Mouse (Mus musculus): ENCODE results near the gene Dpt.

Dpt gene

GRCm38 (mm10) chr1:164862946-164863883 lies 66.8 kb downstream of the Dpt start:
- H3K9me3 ChIP-seq (ENCODE audit: low read length), result no peaks in the 10 kb centered on the region
- H3K4me1 ChIP-seq (replicated peaks; ENCODE audit: low read depth, low read length), result no peaks in the 10 kb centered on the region
- no peaks in the 10 kb centered on the region for H3K36me3 ChIP-seq (ENCODE audit: insufficient read depth, low read length)
- no peak overlapping the region for H3K4me3 ChIP-seq (replicated peaks; ENCODE audit: low read length)
- H3K27me3 ChIP-seq (ENCODE audit: insufficient read depth, low read length), result no peaks in the 10 kb centered on the region
- TF ChIP-seq POU5F1 (IDR thresholded peaks at IDR 0.05; ENCODE audit: borderline replicate concordance, low read length) (no peak), NANOG (IDR thresholded peaks at IDR 0.05; ENCODE audit: borderline replicate concordance, low read length) (no peak)

- TF ChIP-seq POU5F1 (IDR thresholded peaks at IDR 0.05; ENCODE audit: borderline replicate concordance, low read length), result no peak
- TF ChIP-seq CTCF (conservative IDR thresholded peaks at IDR 0.05; ENCODE audit: low read length), result no peak
- no peak for TF ChIP-seq NANOG (IDR thresholded peaks at IDR 0.05; ENCODE audit: borderline replicate concordance, low read length)
- H3K4me1 ChIP-seq (replicated peaks; ENCODE audit: low read depth, low read length), result no peaks in the 10 kb centered on the region
- H3K4me3 ChIP-seq (replicated peaks; ENCODE audit: low read length), result no peak overlapping the region
- H3K27me3 ChIP-seq (ENCODE audit: insufficient read depth, low read length), result no peaks in the 10 kb centered on the region
- no peaks in the 10 kb centered on the region for H3K9me3 ChIP-seq (ENCODE audit: low read length)
- H3K36me3 ChIP-seq (ENCODE audit: insufficient read depth, low read length), result no peaks in the 10 kb centered on the region
Observed at GRCm38 (mm10) chr1:164864666-164865065, 68.2 kb downstream of the Dpt start.

- no peaks in the 10 kb centered on the region for H3K27me3 ChIP-seq (ENCODE audit: insufficient read depth, low read length)
- 0 out of 2 replicates have a peak, but pooled peaks cover 3% of the 10 kb centered on the region for H3K9me3 ChIP-seq (ENCODE audit: low read length)
- H3K36me3 ChIP-seq (ENCODE audit: insufficient read depth, low read length), result no peaks in the 10 kb centered on the region
- no peaks in the 10 kb centered on the region for H3K4me1 ChIP-seq (replicated peaks; ENCODE audit: low read depth, low read length)
- TF ChIP-seq CTCF (conservative IDR thresholded peaks at IDR 0.05; ENCODE audit: low read length) (peak; percentile 63), NANOG (IDR thresholded peaks at IDR 0.05; ENCODE audit: borderline replicate concordance, low read length) (no peak)
- H3K4me3 ChIP-seq (replicated peaks; ENCODE audit: low read length), result no peak overlapping the region
Observed at GRCm38 (mm10) chr1:164870694-164871093, 74.2 kb downstream of the Dpt start.

Data from E14TG2a.4 (cell line).